Mouse (Mus musculus) stomach, embryonic 14.5 days (tissue): ENCODE results near the gene Hif3a. TPM values are rescaled to one million over a fixed set of nuclear protein-coding genes. Genes with fewer than 3 reads are reported as not detected.

ENCODE experiments used
- ATAC-seq: fragments of 200-750 bp; cut with Nextera tagmentation; 2 replicates; pipeline ENCODE4 v1.8.0; 2017; ENCODE audit warnings: low read depth, moderate TSS enrichment; ENCODE audit not compliant: insufficient number of reproducible peaks, insufficient read depth, low FRiP score
- H3K27ac ChIP-seq: fragments of 300-500 bp; sonication (generic); 2 replicates; pipeline ENCODE4 v1.5.1; 2014; ENCODE audit warnings: mild to moderate bottlenecking, low read length, moderate library complexity, mixed read lengths
- H3K27me3 ChIP-seq: fragments of 300-500 bp; sonication (generic); 2 replicates; pipeline ENCODE4 v1.6.1; 2014; ENCODE audit warnings: low read length, control low read depth, mixed read lengths; ENCODE audit not compliant: control insufficient read depth, insufficient read depth
- H3K36me3 ChIP-seq: fragments of 300-500 bp; sonication (generic); 2 replicates; pipeline ENCODE4 v1.6.1; 2014; ENCODE audit warnings: mild to moderate bottlenecking, control low read depth, low read length, moderate library complexity, mixed read lengths; ENCODE audit not compliant: control insufficient read depth, insufficient read depth
- H3K4me1 ChIP-seq: fragments of 300-500 bp; sonication (generic); 2 replicates; pipeline ENCODE4 v1.6.1; 2014; ENCODE audit warnings: low read length, control low read depth, mixed read lengths; ENCODE audit not compliant: control insufficient read depth, insufficient read depth
- H3K4me2 ChIP-seq: fragments of 300-500 bp; sonication (generic); replicated peaks from 2 replicates; pipeline ENCODE4 v1.6.1; 2014; ENCODE audit warnings: low read depth, low read length, control low read depth
- H3K4me3 ChIP-seq: fragments of 300-500 bp; sonication (generic); 2 replicates; pipeline ENCODE4 v1.5.1; 2014; ENCODE audit warnings: low read depth, low read length, control low read depth
- H3K9ac ChIP-seq: fragments of 300-500 bp; sonication (generic); replicated peaks from 2 replicates; pipeline ENCODE4 v1.6.1; 2014; ENCODE audit warnings: low read depth, mild to moderate bottlenecking, control low read depth, low read length, moderate library complexity, mixed read lengths
- H3K9me3 ChIP-seq: fragments of 300-500 bp; sonication (generic); 2 replicates; pipeline ENCODE4 v1.6.1; 2016; ENCODE audit warnings: low read depth, low read length, control low read depth; ENCODE audit not compliant: control insufficient read depth
- WGBS: fragments of 180-500 bp; shearing (Covaris S2); extraction: QIAGEN DNeasy Blood & Tissue Kit; methylation state at CpG from one replicate; pipeline ENCODE4 v1.1.7; 2014; 5-methylcytosine and 5-hydroxymethylcytosine counted together
- polyA plus RNA-seq: library from polyadenylated mRNA; unstranded; fragments of >200 nt; fragmentation: Nextera tagmentation; extraction: Ambion mirVana; gene quantifications from 2 replicates; pipeline ENCODE4 v1.2.1, GENCODE M21; 2014

The Hif3a gene
- polyA plus RNA-seq, 1 experiment from 2014 or later: 46.0 TPM

DNA sequence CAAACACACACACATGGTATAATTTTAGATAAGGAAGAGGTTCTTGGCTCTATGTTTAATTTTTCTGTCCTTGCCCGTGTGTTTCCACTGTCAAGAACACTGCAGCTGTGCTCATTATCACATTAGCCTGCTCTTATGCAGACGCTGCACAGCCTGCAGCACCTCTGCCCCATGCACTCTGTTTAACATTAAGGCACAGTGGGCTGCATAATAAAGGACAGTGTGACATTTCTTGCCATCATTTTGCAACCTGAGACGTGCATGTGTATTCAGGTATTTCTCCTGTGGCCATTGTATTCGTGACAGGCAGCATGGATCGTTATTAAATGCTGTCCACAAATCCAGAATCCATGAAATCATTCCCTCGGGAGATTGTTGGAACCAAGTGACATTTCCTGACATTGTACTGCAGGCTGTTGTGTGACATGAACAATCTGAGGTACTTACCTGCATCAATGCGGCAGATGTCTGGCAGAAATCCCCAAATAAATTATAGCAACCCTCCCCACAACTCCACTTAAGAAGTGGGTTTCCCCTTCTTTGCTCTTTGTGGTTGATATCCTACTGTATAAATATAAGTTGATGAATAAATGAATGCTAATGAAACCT lies 74.6 kb downstream of the Hif3a start:
- 31% methylated on average over 7 of the region's 7 CpGs for WGBS
- Histone ChIP-seq H3K36me3 (no peaks in the 10 kb centered on the region), H3K9ac (no peak overlapping the region), H3K27ac (peak overlapping the region; percentile 52; the same call in 1 of the 2 replicates), H3K4me1 (peaks cover 34% of the 10 kb centered on the region), H3K27me3 (no peaks in the 10 kb centered on the region), H3K4me3 (no peak overlapping the region), H3K9me3 (no peaks in the 10 kb centered on the region), H3K4me2 (no peak overlapping the region)
- no peak for ATAC-seq

DNA sequence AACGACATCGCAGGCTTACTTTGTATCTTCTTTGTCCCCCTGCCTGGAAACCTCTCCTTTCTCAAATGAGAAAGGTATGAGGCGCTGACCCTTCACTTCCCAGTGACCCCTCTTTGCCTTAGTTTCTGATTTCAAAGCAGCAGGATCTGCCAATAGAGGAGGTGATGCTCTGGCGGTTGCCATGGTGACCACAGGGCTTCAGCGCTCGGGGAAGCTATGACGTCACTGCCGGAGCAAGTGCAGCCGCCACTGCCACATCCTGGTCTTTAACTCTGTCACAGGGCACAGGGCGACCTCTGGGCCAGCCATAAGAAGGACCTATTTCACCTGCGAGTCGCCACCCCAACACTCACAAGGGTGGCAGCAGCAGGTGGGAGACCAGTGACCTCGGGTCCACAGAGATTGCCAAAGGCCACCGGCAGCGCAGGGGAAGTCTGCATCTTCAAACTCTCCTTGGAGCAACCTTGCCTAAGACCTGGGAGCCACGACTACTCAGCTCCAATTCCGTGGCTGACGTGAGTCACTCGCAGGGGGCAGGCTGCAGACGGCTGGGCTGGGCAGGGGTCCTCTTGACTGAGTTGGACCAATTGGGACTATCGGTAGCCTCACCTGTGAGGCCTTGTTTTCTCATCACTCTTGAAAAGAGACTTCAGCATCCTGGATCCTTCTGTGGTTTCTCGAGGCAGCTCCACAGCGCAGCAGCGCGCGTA lies 79.2 kb downstream of the Hif3a start, which contains the start of gene Gm42372:
Gene Gm42372, plus strand, starts transcription at position 228 of the 710 bp plus-strand sequence.
- peaks cover 12% of the 10 kb centered on the region for H3K4me1 ChIP-seq
- 27% methylated on average over 26 of the region's 26 CpGs for WGBS
- no peaks in the 10 kb centered on the region for H3K9me3 ChIP-seq
- H3K27me3 ChIP-seq: no peaks in the 10 kb centered on the region
- H3K9ac ChIP-seq: no peak within 1 kb of the TSS; the same call in 1 of the 2 replicates
- H3K4me2 ChIP-seq: no peak within 1 kb of the TSS
- no peak for ATAC-seq
- no peaks in the 10 kb centered on the region for H3K36me3 ChIP-seq
- no peak within 1 kb of the TSS for H3K27ac ChIP-seq
- H3K4me3 ChIP-seq: no peak within 1 kb of the TSS

Other genes starting within 250 kb of the Hif3a start
- gene Strn4, start 246.5 kb downstream of the Hif3a start, polyA plus RNA-seq: 105 and 120 TPM in 2 replicates
- 23.8 and 25.8 TPM in 2 replicates for gene Fkrp, start 245.7 kb downstream of the Hif3a start, polyA plus RNA-seq
- gene Prkd2, start 219.5 kb downstream of the Hif3a start, polyA plus RNA-seq: 14.2 and 14.6 TPM in 2 replicates
- gene Dact3, start 187.1 kb downstream of the Hif3a start, polyA plus RNA-seq: 5.5 and 6.1 TPM in 2 replicates
- gene Gng8, start 170.6 kb downstream of the Hif3a start, polyA plus RNA-seq: 12.8 and 12.9 TPM in 2 replicates
- gene Ptgir, start 155.9 kb downstream of the Hif3a start, polyA plus RNA-seq: 1.5 and 2.0 TPM in 2 replicates
- 148 and 161 TPM in 2 replicates for gene Calm3, start 138.3 kb downstream of the Hif3a start, polyA plus RNA-seq
- gene Pnmal2, start 117.7 kb downstream of the Hif3a start, polyA plus RNA-seq: 8.6 and 8.8 TPM in 2 replicates
- gene Pnmal1, start 102.7 kb downstream of the Hif3a start, polyA plus RNA-seq: 4.2 TPM in 2 replicates
- 0.55 and 0.59 TPM in 2 replicates for gene Gm42372, start 79.3 kb downstream of the Hif3a start, polyA plus RNA-seq
- gene Ccdc8, start 69.7 kb downstream of the Hif3a start, polyA plus RNA-seq: 18.7 and 22.3 TPM in 2 replicates
- 93.6 and 94.4 TPM in 2 replicates for gene Ppp5c, start 34.5 kb downstream of the Hif3a start, polyA plus RNA-seq
- gene Psg16, start 11.6 kb upstream of the Hif3a start, polyA plus RNA-seq: 0.10 and 0.24 TPM in 2 replicates
- gene Ceacam3, start 87.9 kb upstream of the Hif3a start, polyA plus RNA-seq: not detected in 2 replicates
- gene Psg29, start 141.1 kb upstream of the Hif3a start, polyA plus RNA-seq: not detected in 2 replicates